Mouse (Mus musculus): ENCODE measurements around the gene Zfp369.
"Not testable (repeated sequence)": the region's sequence is repeated elsewhere in the genome, so short reads cannot be mapped to it uniquely, and the experiment has no call there.

Zfp369 gene

DNA sequence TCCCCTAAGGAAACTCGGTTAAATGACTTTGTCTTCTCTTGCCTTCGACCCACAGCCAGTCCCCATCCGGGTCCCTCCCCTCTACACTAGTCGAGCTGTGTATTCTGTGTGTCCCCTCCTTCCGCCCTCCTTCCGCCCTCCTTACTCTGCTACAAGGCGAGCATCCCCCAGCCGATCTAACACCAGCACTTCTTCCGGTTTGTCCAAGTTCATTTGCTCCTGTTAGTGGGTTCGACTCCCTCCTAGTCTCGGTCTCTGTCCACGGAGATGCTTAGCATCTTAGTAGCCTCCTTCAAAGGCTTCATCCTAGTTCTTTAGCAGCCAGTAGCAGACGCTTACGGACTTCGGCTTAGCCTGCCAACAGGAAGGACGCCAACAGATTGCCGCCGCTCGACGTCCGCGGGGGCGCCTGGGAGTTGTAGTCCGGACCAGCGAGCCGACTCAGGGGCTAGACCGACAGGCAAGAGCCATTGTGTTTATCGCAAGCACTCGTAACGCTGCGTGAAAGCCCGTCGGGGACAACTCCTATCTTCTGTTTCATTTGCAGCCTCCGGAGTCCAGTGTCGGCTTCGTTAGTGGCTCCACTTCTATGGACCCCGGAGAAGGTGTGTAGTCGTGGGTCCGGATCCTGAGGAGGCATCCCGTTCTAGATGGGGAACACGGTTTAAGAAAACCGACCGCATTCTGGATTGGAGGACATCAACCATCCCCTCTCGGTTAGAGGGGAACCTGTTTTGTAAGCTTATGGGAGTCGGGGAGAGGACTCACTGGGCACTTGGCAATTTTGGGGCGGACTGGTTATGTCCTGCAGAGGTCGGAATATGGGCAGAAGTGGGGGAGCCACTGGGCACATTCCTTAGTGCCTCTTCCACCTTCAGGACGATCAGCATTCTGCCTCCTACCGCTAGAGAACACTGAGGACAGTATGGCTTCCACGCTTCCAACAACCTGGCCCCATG lies at the start of gene Zfp369:
Gene Zfp369, plus strand, starts transcription at position 432 of the 959 bp plus-strand sequence.
- peak; percentile 85 to 94 for DNase-seq (ENCODE audit: low spot score in 2 of 2)

DNA sequence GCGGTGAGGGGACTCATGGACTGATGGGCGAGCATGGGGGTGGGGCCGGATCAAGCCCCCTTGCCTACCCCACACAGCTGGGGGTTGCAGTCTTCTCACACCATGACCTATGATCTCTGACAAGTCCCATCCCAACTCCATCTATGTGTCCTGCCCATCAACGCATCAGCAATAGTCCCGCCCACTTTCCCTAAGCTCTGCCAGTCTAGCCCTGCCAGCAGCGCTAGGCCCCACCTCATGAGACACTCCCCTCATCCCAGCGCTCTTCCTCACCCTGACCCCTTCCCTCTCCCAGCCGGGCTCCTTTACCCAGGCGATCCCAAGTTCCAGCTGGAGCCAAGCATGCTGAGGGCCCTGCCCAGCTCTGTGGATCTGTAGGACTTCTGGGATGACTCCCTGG lies 41.4 kb upstream of the Zfp369 start:
- DNase-seq (ENCODE audit: low spot score in 2 of 2), result no peak

DNA sequence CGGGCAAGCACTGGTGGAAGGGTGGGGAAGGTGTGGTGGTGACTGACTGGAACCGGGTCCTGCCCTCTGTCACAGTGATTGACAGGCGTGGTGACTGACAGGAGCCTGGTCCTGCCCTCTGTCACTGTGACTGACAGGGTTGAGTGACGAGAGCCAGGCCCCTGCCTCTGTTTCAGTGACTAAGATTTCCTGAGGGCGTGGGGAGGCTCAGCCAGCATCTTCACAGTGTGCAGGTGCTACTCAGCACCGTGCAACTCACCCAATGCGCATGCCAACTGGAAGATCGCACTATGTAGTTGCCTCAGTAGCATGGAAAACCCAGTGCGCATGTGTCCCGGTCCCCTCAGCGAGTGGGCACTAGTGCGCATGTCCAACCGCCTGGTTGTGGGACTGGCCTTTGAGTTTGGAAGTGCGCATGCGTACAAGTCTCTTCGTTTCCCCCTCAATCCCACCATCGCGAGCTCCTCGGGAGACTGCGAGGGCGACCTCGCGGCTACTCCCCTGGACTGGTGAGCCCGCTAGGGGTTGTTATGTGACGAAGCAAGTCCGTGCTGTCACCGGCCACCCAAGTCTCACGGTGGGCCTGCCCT lies 38.0 kb upstream of the Zfp369 start:
- peak; percentile 97 to 99 for DNase-seq (ENCODE audit: low spot score in 2 of 2)

DNA sequence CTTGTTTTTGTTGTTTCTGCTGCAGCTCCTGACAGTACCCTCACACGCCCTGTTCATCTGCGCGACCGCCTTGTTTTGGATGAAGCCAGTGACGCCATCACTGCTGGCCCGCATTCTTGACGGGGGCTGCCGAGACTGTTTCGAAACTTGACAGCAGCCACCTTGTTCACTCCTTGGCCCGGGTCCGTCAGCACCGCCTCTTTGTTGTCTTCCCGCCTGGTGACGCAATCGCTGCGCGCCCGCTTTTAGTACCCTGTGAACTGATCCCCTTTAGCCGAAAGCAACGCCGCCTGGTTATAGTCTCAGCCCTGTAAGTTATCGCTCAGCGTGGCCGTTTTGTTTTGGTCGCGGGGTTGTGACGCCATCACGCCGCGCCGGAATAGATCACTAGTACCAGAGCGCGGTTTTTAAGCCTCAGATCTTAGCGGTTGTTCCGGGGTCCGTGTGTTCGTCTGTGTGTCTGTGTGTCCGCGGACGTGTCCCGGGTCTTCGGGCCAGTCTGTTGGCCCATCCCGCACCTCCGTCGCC lies 37.5 kb upstream of the Zfp369 start:
- peak; percentile 89 to 98 for DNase-seq (ENCODE audit: low spot score in 2 of 2)

DNA sequence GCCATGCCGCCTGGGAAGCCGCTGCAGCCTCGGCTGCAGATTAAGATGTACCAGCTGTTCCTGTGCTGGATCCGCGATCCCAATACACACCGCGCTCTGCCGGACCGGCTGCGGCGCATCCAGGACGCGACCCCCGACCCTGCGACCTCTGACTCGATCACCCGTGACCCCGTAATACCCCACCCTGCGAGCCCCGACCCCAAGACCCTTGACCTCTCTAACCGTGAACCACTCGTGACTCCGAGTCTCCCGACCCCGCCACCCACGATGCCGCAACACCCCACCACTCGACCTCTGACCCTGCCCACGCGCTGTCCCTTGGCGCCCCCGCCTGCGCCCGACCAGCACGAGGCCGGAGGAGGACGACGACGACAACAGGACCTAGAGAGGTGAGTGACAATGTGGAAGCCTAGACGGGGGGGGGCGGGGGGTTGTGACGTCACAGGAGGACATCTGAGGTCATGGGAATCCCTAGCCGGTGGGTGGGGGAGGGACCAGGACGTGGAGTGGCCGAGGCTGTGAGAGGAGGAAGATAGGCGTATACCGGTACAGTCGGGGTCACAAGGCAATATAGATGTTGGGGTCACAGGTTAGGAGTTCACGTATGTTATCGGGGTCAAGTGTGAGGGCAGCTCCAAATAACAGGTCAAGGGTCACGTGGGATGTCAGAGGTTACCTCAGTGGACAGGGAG lies 36.8 kb upstream of the Zfp369 start:
- no peak for DNase-seq (ENCODE audit: low spot score in 2 of 2)

DNA sequence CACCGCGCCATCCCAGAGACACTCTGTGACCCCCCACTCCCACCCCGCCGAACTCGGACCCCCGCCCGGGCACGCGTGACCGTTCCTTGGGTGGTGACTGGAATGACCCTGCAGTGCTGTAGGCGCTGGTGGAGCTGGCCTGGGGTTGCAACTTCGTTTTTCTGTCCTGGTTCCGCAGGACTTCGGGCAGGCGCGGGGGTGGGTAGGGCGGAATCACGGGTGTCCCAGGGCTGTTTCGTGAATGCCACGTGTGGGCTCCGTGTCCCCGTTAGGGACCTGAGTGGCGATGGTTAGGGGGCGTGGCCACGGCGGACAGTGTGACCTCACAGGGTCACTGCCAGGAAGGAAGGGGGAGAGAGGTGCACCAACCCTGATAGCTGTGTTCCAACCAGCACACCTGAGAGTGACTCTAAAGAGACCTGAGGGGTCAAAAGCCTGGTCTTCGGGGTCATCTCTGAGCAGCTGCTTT lies 36.3 kb upstream of the Zfp369 start:
- no peak for DNase-seq (ENCODE audit: low spot score in 2 of 2)

DNA sequence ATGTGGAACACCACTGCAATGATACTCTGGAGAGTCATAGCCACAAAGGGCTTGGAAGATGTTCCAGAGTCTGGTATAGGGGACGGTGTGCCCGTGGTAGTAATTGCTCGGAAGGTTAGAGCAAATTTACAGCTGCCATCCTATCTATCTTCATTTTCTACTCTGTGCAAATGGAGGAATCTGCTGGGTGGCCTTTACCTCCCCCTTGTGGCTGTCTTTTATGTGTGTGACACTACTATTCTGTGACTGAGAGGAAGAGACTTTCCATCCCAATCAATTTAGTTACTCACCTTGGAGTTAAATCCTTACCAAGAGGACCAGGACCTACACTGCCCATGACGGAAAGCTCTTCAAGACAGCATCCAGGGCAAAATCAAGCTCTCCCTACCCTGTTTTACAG lies 35.3 kb upstream of the Zfp369 start:
- DNase-seq (ENCODE audit: low spot score in 2 of 2), result no peak

DNA sequence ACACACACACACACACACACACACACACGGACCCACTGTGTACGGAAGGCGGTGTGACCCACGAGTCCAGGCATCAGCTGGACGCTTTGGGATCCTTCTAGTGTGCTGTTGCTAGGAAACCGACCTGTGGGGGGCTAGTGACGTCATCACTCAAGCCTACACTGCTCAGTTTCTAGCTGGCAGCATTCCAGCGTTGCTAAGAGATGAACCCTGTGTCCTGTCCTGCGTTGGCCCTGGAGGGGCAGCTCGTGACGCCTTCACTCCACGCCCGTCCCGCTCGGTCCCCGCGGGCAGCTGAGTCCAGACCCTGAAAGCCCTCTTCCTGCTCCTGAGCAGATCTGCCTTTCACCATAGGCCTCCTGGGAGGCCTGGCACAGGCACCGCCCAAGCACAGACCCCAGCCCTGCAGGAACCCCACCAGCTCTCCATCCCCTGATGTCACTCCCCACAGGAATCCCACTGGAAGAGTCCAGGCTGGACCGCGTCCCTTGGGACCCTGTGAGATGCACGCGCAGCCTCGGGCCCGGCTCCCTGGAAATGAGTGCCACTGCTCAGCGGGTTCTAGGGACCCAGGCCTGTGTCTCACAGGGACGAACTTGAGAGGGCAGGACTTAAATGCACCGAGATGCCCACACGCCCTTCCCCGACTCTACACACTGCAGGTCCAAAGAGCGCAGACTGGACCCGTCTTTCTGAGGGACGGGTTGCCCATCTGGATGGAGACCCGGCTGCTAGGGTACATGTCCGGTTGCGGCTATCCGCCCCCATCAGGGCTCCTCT lies 20.2 kb upstream of the Zfp369 start:
- DNase-seq (ENCODE audit: low spot score in 2 of 2), result peak; percentile 76 to 87

DNA sequence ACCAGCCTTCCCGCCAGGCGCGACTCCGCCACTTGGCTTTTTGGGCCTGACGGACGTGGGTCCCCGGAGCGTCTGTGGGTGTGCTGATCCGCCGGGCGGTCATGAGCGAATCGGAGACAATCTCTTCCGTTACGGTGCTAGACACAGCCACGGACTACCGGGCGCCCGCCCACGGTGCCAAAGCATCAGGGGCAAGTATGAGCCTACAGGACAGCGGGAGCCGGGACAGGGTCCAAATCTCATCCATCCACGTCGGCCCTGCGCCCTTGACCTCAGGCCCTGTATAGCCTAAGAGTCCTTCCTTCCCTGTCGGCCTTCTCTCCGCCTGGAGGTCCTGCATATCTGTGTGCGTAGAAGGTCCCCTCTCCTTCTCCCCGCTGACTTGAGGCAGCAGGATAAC lies 19.4 kb upstream of the Zfp369 start, which contains the start of gene Gm10775:
Gene Gm10775, plus strand, starts transcription at position 301 of the 400 bp plus-strand sequence.
- no peak for DNase-seq (ENCODE audit: low spot score in 2 of 2)

DNA sequence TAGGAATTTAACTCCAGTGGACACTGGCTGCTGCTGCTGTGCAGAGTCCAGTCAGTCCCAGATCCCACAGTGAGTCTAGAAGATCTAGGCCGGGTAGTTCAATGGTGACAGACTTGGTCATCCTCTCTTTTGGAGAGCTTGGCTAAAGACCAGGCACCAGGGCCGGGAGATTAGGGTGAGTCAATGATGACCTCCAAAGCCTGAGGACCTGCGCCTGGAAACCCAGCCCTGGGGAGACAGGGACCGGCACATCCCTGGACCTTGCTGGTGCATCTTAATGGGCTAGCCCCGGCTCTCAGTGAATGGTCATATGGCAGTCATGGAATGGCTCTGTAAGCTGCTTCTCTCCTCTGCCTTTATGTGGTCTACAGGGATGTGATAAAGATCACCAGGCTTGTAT lies 16.5 kb upstream of the Zfp369 start:
- DNase-seq (ENCODE audit: low spot score in 2 of 2), result no peak

DNA sequence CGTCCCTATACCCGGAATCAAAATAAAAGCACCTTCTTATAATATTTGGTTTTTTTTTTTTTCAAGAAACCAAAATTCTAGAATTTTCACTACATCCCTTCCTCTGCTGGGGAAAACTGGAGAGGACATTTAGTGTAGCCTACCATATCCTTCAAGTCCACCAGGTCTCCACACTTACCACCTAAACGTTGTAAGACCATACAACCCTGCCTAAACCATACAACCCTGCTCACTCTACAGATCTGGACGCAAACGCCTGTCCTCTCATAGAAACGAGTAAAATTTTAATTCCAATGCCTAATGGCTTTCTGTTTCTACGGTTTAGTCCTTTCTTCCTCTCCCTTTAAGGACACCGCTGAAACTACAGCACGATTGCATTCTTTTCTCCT lies 626 bp upstream of the Zfp369 start:
- no peak for DNase-seq (ENCODE audit: low spot score in 2 of 2)

DNA sequence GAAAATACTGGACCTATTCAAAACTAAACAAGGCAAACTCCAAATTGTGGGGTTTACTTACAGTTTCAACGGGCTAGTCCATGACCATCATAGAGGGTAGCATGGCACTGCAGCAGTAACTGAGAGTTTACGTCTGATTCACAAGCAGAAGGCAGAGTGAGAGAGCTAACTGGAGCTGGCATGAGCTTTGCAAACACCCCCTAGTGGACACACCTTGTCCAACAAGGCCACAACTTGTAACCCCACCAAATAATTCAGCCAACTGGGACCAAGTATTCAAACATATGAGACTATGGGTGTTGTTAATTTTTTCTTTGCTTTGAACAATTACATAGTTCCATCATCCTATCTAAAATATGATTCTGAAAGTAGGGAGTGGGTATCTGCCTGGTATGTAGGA lies 8.2 kb downstream of the Zfp369 start:
- DNase-seq (ENCODE audit: low spot score in 2 of 2), result no peak

DNA sequence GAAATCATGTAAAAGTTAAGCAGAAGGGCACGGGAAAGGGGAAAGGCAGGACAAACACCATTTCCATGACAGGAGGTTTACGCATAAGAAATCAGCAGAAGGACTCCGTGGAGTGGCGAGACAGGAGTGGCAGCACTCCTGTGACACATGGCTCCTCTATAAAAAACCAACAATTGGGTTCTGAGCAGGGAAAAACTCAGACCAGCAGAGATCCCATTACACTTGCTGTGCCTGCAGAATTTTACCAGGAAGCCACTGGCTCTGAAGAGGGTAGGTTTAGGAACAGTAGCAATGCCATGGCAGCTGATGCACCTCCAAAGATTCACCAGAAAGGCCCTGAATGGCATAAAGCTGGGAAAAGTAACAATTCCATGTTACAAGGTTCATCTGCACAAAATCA lies 17.7 kb downstream of the Zfp369 start:
- no peak for DNase-seq (ENCODE audit: low spot score in 2 of 2)

DNA sequence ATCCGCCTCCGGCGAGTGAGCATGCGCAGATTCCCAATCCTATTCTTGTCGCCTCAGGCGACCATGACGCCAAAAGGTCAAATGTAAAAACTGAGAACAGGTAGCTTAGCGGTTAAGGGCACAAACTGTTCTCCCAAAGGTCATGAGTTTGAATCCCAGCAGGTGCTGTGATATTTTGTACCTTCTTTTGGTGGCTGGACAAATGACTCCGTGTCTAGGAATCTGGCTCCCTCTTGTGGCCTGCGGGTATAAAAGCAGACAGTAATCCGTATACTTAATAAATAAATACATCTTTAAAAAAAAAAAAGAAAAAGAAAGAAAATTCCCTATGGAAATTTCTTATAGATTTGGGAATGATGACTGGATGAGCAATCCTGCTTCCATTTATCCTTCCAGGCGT lies 32.2 kb downstream of the Zfp369 start:
- peak in 1 of 2 experiments; percentile 7 for DNase-seq (ENCODE audit: low spot score in 2 of 2)

DNA sequence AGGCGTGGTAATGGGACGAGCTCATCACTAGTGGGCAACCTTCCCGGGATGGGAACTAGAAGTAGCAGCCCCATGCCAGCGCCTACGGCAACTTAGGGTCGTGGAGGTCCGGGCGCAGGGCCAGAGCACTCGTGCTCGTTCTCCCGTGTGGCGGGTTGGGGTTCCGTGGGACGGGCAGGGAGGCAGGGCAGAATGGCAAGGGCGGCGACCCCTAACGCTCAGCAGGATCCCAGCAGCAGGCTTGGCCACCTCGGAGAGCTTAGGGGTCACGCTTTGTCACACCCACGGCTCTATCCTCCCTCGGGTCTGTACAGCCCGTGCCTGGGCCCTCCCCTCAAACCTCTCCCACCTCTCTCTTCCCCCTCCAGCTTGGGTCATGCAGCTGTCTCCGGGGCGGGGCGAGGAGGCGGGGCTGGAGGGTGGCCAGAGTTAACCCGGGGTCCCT lies 32.7 kb downstream of the Zfp369 start:
- no peak for DNase-seq (ENCODE audit: low spot score in 2 of 2)

DNA sequence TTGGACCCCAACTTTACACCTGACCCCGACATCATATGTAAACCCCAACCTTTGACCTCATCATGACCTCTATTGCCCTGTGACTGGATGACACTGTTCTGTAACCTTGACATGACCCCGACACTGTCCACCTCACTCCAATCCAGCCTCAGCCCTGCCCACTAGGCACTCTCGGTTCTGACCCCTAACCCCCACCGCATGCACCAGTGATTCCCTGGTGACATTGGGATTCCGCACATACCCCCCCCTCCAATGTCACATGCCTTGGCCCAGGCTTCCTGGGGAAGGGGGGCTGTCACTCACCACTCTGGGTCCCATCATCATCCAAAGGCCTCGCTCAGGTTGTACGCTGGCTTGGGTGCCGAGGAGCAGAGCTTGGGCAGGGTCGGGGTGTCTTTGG lies 33.2 kb downstream of the Zfp369 start:
- no peak for DNase-seq (ENCODE audit: low spot score in 2 of 2)

DNA sequence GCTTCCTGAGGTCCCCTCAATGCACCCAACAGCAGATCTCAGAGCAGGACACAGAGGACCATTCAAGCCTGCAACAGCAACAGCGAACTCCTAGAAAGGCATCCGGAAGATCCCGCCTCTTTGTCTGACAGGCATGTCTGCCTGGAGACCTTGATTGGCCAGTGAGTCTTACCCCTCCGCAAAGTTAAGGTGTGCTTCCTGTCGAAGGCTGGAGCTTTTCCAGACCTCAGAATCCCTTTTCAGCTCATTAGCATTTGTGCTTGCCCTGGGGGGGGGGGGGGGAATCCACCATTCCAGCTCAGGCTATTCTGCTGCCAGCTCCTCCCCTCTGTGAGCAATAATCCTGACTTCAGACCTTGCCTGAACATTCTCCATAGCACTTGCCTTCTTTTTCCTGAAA lies 69.9 kb downstream of the Zfp369 start:
- not testable (repeated sequence) for DNase-seq (ENCODE audit: low spot score in 2 of 2)

DNA sequence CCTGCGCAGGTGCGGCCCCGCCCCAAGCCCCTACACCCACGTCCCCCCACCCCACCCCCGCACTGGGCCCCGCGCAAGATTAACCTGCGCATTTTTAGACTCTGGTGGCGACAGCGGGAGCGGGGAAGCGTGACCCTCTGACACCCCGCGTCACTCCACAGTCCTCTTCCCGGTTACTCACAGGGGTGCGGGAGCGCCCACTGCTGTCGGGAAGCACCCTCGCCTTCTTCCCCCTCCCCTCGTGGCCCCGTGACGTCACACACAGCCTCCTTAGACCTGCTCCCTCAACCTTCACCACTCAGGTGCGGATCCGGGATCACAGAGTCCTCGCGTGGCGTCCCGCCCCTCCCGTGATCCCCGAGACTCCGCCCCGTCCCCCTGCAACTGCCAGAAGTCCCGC lies 73.2 kb downstream of the Zfp369 start:
- not testable (repeated sequence) for DNase-seq (ENCODE audit: low spot score in 2 of 2)
